Mouse (Mus musculus): ENCODE results near the gene Pcyt1b. TPM values are rescaled to one million over a fixed set of nuclear protein-coding genes. Genes with fewer than 3 reads are reported as not detected.

The Pcyt1b gene
- 1.6 and 2.5 TPM in 2 replicates for polyA plus RNA-seq (2015; fragmentation: Nextera tagmentation; extraction: Ambion mirVana)

GRCm38 (mm10) chrX:93654218-93655002 lies at the start of gene Pcyt1b:
Gene Pcyt1b (plus strand): TSS chrX:93654863.

GRCm38 (mm10) chrX:93631657-93632449 lies 22.8 kb upstream of the Pcyt1b start, which contains the start of gene Pola1:
Gene Pola1 (minus strand): TSS chrX:93632155.

Other genes with a start within 250 kb of the Pcyt1b start
- gene Pola1, start 22.7 kb upstream of the Pcyt1b start, polyA plus RNA-seq (2015; fragmentation: Nextera tagmentation; extraction: Ambion mirVana): 5.0 and 6.8 TPM in 2 replicates
- 23.5 and 31.9 TPM in 2 replicates for gene Pdk3, start 177.3 kb downstream of the Pcyt1b start, polyA plus RNA-seq (2015; fragmentation: Nextera tagmentation; extraction: Ambion mirVana)

Data from adrenal gland, postnatal 0 days (tissue).